Mouse (Mus musculus) hindbrain, embryonic 14.5 days (tissue): ENCODE data around the gene Sox15. TPM values are rescaled to one million over a fixed set of nuclear protein-coding genes. Genes with fewer than 3 reads are reported as not detected.
"Not testable (repeated sequence)": the region's sequence is repeated elsewhere in the genome, so short reads cannot be mapped to it uniquely, and the experiment has no call there.

Source experiments
- ATAC-seq: fragments of 200-750 bp; cut with Nextera tagmentation; 2 replicates; pipeline ENCODE4 v1.8.0; 2017; ENCODE audit warnings: moderate number of reproducible peaks, mild to moderate bottlenecking, moderate TSS enrichment, moderate library complexity; ENCODE audit not compliant: low FRiP score
- DNase-seq: peaks from one replicate; pipeline ENCODE4 v3.0.0-alpha.2; 2015; ENCODE audit warnings: low spot score
- H3K27ac ChIP-seq: fragments of 300-500 bp; sonication (generic); 2 replicates; pipeline ENCODE4 v1.5.1; 2014; ENCODE audit warnings: mild to moderate bottlenecking, moderate library complexity
- H3K27me3 ChIP-seq: fragments of 300-500 bp; sonication (generic); 2 replicates; pipeline ENCODE4 v1.6.1; 2014; ENCODE audit warnings: mild to moderate bottlenecking, low read length, mixed read lengths; ENCODE audit not compliant: control insufficient read depth, insufficient read depth
- H3K36me3 ChIP-seq: fragments of 300-500 bp; sonication (generic); replicated peaks from 2 replicates; pipeline ENCODE4 v1.6.1; 2014; ENCODE audit not compliant: control insufficient read depth, insufficient read depth
- H3K4me1 ChIP-seq: fragments of 300-500 bp; sonication (generic); replicated peaks from 2 replicates; pipeline ENCODE4 v1.6.1; 2014; ENCODE audit warnings: antibody characterized with exemption, low read length, mixed read lengths; ENCODE audit not compliant: control insufficient read depth, insufficient read depth
- H3K4me2 ChIP-seq: fragments of 300-500 bp; sonication (generic); replicated peaks from 2 replicates; pipeline ENCODE4 v1.6.1; 2014; ENCODE audit warnings: mild to moderate bottlenecking, moderate library complexity
- H3K4me3 ChIP-seq: fragments of 300-500 bp; sonication (generic); replicated peaks from 2 replicates; pipeline ENCODE4 v1.5.1; 2014; ENCODE audit warnings: mild to moderate bottlenecking, low read length
- H3K9ac ChIP-seq: fragments of 300-500 bp; sonication (generic); 2 replicates; pipeline ENCODE4 v1.6.1; 2014
- H3K9me3 ChIP-seq: fragments of 300-500 bp; sonication (generic); 2 replicates; pipeline ENCODE4 v1.6.1; 2016; ENCODE audit warnings: low read length; ENCODE audit not compliant: control insufficient read depth
- WGBS: fragments of 180-500 bp; shearing (Covaris S2); extraction: QIAGEN DNeasy Blood & Tissue Kit; methylation state at CpG from one replicate; pipeline ENCODE4 v1.1.7; 2014; 5-methylcytosine and 5-hydroxymethylcytosine counted together
- polyA plus RNA-seq: library from polyadenylated mRNA; unstranded; fragments of >200 nt; fragmentation: Nextera tagmentation; extraction: Ambion mirVana; gene quantifications from 2 replicates; pipeline ENCODE4 v1.2.1, GENCODE M21; 2014

The Sox15 gene
- polyA plus RNA-seq, 1 experiment from 2014 or later, result not detected

- DNase-seq, result no peak
- no peak overlapping the region for H3K9ac ChIP-seq
- H3K4me1 ChIP-seq, result 0 out of 2 replicates have a peak, but pooled peaks cover 5% of the 10 kb centered on the region
- 45% methylated on average over 10 of the region's 10 CpGs for WGBS
- no peak overlapping the region for H3K4me2 ChIP-seq
- H3K4me3 ChIP-seq, result no peak overlapping the region
- H3K27ac ChIP-seq, result no peak overlapping the region
- H3K9me3 ChIP-seq, result no peaks in the 10 kb centered on the region
- no peaks in the 10 kb centered on the region for H3K27me3 ChIP-seq
- no peak for ATAC-seq
- H3K36me3 ChIP-seq, result no peaks in the 10 kb centered on the region
Measured at GRCm38 (mm10) chr11:69616781-69617180, 38.3 kb upstream of the Sox15 start.

GRCm38 (mm10) chr11:69617805-69618204 is 37.3 kb upstream of the Sox15 start, which contains the start of gene Shbg:
TSS of gene Shbg (minus strand) at chr11:69617905.
- Histone ChIP-seq H3K9ac (no peak within 1 kb of the TSS), H3K4me1 (peaks cover 12% of the 10 kb centered on the region; the same call in 1 of the 2 replicates), H3K27me3 (no peaks in the 10 kb centered on the region), H3K27ac (no peak within 1 kb of the TSS), H3K4me3 (no peak within 1 kb of the TSS), H3K4me2 (no peak within 1 kb of the TSS), H3K9me3 (no peaks in the 10 kb centered on the region), H3K36me3 (no peaks in the 10 kb centered on the region)
- WGBS, result 73% methylated on average over 5 of the region's 5 CpGs
- DNase-seq, result no peak
- ATAC-seq, result no peak

GRCm38 (mm10) chr11:69620394-69621081 is 34.6 kb upstream of the Sox15 start:
- no peaks in the 10 kb centered on the region for H3K9me3 ChIP-seq
- no peak for DNase-seq
- no peak overlapping the region for H3K4me3 ChIP-seq
- H3K4me1 ChIP-seq, result peaks cover 17% of the 10 kb centered on the region; the same call in 1 of the 2 replicates
- 90% methylated on average over 7 of the region's 7 CpGs for WGBS
- H3K36me3 ChIP-seq, result no peaks in the 10 kb centered on the region
- no peak for ATAC-seq
- H3K4me2 ChIP-seq, result no peak overlapping the region
- no peak overlapping the region for H3K9ac ChIP-seq
- no peak overlapping the region for H3K27ac ChIP-seq
- no peaks in the 10 kb centered on the region for H3K27me3 ChIP-seq

GRCm38 (mm10) chr11:69621571-69622268 is 33.4 kb upstream of the Sox15 start, which contains the start of gene Sat2:
TSS of gene Sat2 (plus strand) at chr11:69622024.
- peak within 1 kb of the TSS; percentile 74 for H3K9ac ChIP-seq
- no peaks in the 10 kb centered on the region for H3K36me3 ChIP-seq
- peaks cover 17% of the 10 kb centered on the region; the same call in 1 of the 2 replicates for H3K4me1 ChIP-seq
- H3K27me3 ChIP-seq, result no peaks in the 10 kb centered on the region
- peak within 1 kb of the TSS; percentile 75 for H3K27ac ChIP-seq
- DNase-seq, result peak; percentile 83
- WGBS, result under 1% methylated on average over 20 of the region's 20 CpGs
- peak; percentile 84; the same call in 1 of the 2 replicates for ATAC-seq
- H3K4me2 ChIP-seq, result peak within 1 kb of the TSS; percentile 77
- peak within 1 kb of the TSS; percentile 52 for H3K4me3 ChIP-seq
- H3K9me3 ChIP-seq, result no peaks in the 10 kb centered on the region

GRCm38 (mm10) chr11:69622406-69622805 is 32.7 kb upstream of the Sox15 start:
- no peaks in the 10 kb centered on the region for H3K9me3 ChIP-seq
- ATAC-seq, result no peak
- no peaks in the 10 kb centered on the region for H3K27me3 ChIP-seq
- H3K4me1 ChIP-seq, result peaks cover 17% of the 10 kb centered on the region; the same call in 1 of the 2 replicates
- H3K36me3 ChIP-seq, result no peaks in the 10 kb centered on the region
- H3K4me3 ChIP-seq, result peak overlapping the region; percentile 52
- no peak for DNase-seq
- peak overlapping the region; percentile 75 for H3K27ac ChIP-seq
- H3K4me2 ChIP-seq, result peak overlapping the region; percentile 77
- 56% methylated on average over 6 of the region's 6 CpGs for WGBS
- peak overlapping the region; percentile 74 for H3K9ac ChIP-seq

GRCm38 (mm10) chr11:69623006-69623405 is 32.1 kb upstream of the Sox15 start:
- DNase-seq (no peak), ATAC-seq (no peak)
- peak overlapping the region; percentile 52 for H3K4me3 ChIP-seq
- peak overlapping the region; percentile 77 for H3K4me2 ChIP-seq
- WGBS, result 55% methylated on average over 4 of the region's 4 CpGs
- H3K4me1 ChIP-seq, result peaks cover 17% of the 10 kb centered on the region; the same call in 1 of the 2 replicates
- peak overlapping the region; percentile 74; the same call in 1 of the 2 replicates for H3K9ac ChIP-seq
- H3K36me3 ChIP-seq, result no peaks in the 10 kb centered on the region
- no peaks in the 10 kb centered on the region for H3K9me3 ChIP-seq
- no peak overlapping the region for H3K27ac ChIP-seq
- H3K27me3 ChIP-seq, result no peaks in the 10 kb centered on the region

GRCm38 (mm10) chr11:69624339-69624738 is 30.8 kb upstream of the Sox15 start:
- not testable (repeated sequence) for DNase-seq, H3K27me3 ChIP-seq, H3K4me3 ChIP-seq, H3K27ac ChIP-seq, H3K9ac ChIP-seq, ATAC-seq, H3K4me2 ChIP-seq, H3K9me3 ChIP-seq, H3K36me3 ChIP-seq
- H3K4me1 ChIP-seq, result peaks cover 17% of the 10 kb centered on the region; the same call in 1 of the 2 replicates
- WGBS, result 91% methylated on average over 2 of the region's 2 CpGs

GRCm38 (mm10) chr11:69628286-69628685 is 26.8 kb upstream of the Sox15 start:
- H3K4me3 ChIP-seq, result no peak overlapping the region
- WGBS, result 35% methylated on average over 6 of the region's 6 CpGs
- ATAC-seq, result no peak
- peak; percentile 84 for DNase-seq
- no peak overlapping the region for H3K4me2 ChIP-seq
- H3K27ac ChIP-seq, result no peak overlapping the region
- 0 out of 2 replicates have a peak, but pooled peaks cover under 1% of the 10 kb centered on the region for H3K4me1 ChIP-seq
- no peaks in the 10 kb centered on the region for H3K9me3 ChIP-seq
- H3K9ac ChIP-seq, result no peak overlapping the region
- H3K36me3 ChIP-seq, result no peaks in the 10 kb centered on the region
- H3K27me3 ChIP-seq, result no peaks in the 10 kb centered on the region

GRCm38 (mm10) chr11:69629802-69630201 is 25.3 kb upstream of the Sox15 start:
- Histone ChIP-seq H3K9ac (no peak overlapping the region), H3K4me2 (no peak overlapping the region), H3K27ac (no peak overlapping the region), H3K4me3 (no peak overlapping the region), H3K27me3 (no peaks in the 10 kb centered on the region), H3K4me1 (peaks cover 11% of the 10 kb centered on the region), H3K36me3 (no peaks in the 10 kb centered on the region), H3K9me3 (no peaks in the 10 kb centered on the region)
- WGBS, result 67% methylated on average over 1 of the region's 1 CpGs
- ATAC-seq, result no peak
- DNase-seq, result no peak
